Mouse (Mus musculus) liver, adult (tissue): ENCODE measurements at regions not wholly inside any gene's neighbourhood (a gene's known extent, or its start where the extent isn't known, plus 50 kb on each side); places are given as distances from the start of the nearest gene placed in this dataset.

Experiments used
- GATA4 ChIP-seq: IDR thresholded peaks from 2 replicates; pipeline ENCODE4 v1.6.1; 2014; ENCODE audit warnings: mild to moderate bottlenecking, low read length; ENCODE audit not compliant: insufficient replicate concordance

DNA sequence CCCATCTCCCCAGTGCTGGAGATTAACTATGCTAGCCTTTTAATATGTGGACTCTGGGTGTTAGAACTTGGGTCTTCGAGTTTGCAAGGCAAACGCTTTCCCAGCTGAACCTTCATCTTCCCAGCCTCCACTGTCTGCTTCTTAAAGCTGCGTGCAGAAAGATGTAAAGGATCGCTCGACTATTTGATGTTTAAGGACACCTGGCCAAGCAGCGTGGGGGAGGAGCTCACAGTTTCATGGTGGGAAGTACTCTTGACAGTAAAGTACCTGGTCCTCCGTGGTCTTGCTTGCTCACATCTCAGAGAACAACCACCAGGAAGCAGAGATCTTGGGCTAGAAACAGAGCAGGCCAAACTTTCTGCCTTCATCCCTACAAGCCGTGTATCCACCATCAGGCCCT, 113.1 kb downstream of the Gadd45g start:
- no peak for TF ChIP-seq GATA4

DNA sequence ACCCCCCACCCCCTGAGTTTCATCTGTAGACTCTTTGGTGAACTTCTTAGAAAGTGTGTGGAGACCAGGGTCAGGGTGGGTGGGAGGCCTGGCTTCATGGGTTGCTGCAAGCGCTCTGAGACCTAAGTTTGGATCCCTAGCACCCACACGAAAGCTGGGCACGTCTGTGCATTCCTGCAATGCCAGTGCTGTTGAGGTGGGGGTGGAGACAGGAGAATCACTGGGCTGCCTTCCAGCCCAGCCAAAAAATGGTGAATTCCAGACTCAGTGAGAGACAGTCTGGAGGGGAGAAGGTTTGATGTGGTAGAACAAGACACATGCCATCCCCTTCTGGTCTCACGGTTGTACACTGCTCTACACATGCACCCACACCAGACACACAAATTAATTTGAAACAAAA, 113.8 kb downstream of the Gadd45g start:
- TF ChIP-seq GATA4 = no peak

DNA sequence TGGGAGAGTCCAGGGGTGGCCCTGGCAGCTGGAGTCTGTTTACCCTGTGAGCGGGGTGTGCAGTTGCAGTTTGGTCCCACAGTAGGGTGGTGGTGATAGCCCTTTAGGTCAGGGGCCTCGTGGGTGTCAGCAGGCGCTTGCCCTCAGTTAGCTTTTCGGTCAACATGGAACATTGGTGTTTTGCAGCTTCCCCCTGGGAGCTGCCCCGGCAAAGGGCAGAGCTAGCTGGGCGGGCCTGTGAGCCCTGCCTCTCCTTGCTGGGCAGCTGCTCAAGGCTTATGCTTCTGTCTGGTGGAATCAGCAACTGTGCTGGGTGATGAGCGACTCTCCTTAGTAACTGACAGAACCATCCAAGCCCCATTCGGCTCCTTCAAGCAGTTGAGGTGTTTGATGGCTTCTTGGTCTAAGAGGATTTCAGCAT, 115.7 kb downstream of the Gadd45g start:
- no peak for TF ChIP-seq GATA4

DNA sequence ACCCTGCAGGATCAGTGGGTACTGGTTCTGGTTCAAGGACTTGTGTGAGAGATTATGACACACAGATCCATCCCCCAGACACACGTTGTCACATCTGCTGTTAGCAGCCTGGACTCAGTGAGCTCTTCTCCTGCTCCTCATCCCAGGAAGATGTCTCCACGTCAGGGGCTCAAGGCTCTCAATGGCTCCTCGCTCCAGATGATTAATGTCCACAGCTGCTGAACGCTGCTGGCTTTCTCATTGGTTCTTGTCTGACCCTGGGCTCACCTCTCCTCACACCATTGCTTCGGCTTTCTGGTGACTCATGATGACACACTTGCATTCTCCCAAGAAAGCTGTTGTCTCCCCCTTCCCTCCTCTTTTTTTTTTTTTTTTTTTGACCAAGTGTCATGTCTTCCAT, 116.2 kb downstream of the Gadd45g start:
- no peak for TF ChIP-seq GATA4

DNA sequence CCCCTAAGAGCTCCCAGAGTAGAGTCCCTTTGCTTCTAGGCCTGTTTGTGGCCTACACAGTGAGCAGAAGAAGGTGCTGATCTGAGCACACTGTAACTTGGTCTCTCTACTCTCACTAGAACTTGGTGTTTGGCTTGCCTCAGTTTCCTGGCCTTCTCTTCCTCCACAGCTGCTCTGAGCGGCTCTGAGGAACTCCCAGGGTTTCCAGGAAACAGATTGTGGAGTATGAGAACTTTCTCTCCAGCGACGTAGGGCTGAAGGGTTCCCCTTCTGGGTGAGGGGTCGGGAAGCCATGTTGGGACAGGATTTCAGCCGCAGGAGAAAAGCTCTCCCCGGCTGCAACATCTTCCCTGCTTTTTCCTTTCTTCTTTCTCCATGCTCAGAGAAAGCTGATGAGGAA, 117.5 kb downstream of the Gadd45g start:
- TF ChIP-seq GATA4 = no peak

DNA sequence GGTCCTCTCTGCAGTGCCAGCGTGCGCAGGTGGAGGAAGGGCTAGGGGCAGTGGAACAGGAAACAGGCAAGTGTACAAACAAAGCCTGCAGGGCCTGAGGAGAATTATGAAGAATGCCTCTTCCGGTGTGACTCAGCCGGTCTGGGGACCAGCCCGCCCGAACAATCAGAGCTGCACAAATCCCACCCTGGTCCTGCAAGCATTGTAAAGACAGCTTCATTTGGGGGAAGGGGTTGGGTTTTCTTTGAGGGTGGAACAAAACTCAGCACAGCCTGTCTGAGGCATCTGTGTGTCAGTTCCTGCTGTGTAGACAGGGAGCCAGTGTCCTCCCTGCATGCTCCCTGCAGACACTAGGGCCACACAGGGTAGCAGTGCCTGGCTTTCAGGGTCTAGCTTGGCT, 117.9 kb downstream of the Gadd45g start:
- no peak for TF ChIP-seq GATA4

DNA sequence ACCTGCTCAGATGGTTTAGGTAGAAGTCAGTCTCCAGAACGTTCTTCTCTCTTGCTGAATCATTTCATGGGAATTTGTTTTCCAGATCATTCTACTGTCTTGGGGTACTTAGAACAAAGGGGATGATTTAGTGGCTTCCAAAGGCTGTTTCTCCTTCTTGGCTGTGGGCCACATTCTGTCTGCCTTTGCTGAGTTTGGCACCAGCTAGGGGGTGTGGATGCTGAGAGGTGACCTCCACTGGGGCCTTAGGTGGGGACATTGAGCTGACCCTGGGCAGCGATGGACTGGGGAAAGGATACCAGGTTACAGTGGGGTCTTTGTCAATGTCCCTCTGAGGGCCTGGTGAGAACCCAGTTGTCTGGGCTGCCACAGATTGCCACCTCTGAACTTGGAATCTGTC, 118.4 kb downstream of the Gadd45g start:
- no peak for TF ChIP-seq GATA4

DNA sequence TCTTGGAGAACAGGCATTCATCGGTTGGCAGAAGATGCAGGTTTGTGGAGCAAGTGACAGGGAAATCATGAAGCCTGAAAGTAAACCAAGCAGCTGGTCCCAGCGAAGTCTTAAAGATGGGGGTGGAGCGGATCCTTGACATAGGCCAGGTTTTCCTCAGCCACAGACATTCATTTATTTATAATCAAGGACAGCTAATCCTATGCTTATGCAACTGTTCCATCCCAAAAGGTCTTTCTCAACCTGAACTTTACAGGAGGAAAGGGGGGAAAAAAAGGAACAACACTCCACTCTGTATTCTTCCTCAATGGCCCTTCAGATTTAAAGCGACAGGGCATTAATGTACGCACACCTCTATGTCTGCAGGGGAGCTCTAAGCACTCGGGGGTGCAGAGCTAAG, 121.6 kb downstream of the Gadd45g start:
- no peak for TF ChIP-seq GATA4

DNA sequence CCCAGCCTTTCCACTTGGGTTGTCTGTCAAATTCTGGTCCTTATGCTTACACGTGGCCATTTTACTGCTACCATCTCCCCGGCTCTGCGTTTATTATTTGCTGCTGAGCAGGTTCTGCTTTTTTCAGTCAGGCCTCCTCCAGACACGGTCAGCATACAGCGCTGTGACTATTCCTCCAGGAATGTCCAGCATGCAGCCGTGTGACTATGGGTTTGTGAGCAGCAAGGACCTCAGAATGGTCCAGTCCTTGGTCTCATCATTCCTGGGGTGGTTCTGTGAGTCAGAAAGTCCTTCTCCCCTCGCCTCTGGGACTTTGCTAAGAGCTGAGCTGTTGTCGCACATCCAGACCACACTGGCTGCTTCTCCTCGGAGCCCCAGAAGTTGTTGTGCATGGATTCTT, 122.3 kb downstream of the Gadd45g start:
- TF ChIP-seq GATA4 = no peak

DNA sequence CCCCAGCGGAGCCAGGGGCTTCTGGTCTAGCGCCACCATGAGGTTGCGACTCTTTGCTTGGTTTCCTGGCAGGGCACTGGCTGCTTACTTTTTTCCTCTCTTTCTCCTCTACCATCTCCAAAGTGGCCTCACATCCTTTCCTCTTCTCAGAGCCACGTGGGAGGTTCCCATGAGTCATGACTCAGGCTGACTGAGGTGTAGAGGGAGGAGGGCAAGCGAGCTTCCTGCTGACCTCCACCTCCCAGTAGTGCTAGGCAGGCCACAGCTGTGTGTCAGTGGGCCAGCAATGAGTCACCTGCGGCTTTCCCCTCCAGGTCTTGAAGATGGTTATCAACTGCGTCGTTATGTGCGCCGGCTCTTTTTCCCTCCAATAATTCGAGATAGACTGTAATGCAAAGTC, 123.6 kb downstream of the Gadd45g start:
- no peak for TF ChIP-seq GATA4

DNA sequence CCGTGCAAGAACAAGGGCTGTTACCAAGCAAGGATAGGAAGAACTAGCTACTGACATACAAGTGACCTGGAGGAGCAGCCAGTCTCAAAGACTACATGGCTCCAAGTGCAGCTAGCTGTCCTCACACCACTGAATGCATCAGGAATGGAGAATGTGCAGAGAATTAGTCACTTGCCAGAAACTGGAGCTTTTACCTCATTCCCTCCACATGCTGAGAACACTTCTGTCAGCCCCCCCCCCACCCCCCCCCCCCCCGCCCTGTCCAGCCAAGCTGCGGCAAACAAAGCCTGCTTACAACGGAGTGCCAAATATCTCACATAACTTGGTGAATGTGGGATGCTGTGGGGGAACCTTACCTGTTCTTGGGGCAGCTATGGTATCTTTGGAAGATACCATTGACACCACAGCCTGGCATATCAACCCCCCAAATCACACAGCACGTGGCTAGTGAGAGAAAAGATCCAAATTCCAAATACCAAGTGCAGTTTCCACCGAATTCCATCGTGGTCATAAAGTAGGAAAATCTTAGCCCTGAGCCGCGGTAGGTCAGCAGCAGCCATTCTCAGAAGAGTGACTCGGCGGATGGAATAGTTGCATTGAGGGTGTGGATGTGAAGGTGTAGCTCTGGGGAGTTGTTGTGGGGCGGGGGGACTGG, 126.3 kb downstream of the Gadd45g start:
- no peak for TF ChIP-seq GATA4

DNA sequence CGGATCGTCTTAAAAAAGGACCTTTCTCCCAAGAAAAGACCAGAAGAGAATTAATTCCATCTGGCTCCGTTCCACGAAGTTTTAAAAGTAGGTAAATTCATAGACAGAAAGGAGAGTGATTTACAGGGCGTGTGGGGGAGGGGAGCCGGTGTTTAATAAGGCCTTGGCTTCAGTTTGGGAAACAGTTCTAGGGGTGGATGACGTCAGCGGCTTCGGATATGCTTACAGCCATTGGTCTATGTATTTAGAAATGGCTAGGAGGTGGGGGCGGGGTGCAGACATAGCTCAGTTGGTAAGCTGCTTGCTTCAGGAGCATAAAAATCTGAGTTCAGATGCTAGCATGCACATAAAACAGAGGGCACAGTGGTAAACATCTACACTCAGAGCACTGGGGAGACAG, 127.0 kb downstream of the Gadd45g start:
- no peak for TF ChIP-seq GATA4

DNA sequence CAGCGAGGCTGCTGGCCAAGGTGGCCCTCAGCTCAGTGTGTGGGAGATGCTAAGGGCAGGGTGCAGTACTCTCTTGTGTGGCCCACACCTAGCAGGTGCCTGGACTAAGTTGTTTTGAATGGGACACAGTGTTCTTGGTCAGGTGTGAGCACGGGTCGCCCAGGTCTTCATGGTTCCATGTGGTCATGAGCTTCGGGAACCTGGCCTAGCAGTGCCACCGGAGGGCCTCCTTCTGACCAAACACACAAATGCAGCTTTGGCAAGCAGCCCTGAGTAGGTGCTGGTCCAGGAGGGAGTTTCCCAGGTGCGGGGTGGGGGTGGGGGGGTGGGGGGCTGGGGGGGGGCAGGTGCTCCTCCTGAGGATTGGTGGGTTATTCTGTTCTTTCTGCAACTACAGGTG, 127.6 kb downstream of the Gadd45g start:
- no peak for TF ChIP-seq GATA4

DNA sequence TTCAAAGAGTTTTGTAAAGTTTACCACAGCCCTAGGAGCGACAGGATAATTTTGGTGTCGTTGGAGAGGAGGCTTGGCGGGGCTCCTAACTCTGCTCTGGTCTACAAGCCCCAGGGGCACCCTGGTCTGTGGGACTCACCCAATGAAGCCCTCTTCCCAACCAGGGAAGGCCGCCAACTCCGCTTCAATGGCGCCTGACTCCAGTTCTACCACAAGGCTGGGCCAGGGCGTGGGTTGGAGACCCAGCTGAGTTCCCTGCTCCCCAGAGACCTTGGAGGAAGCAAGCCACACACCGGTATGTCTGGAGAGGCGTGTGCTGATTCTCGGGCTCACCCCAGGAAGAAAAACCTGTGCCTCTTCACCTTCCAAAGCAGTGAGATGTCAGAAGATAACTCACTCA, 128.9 kb downstream of the Gadd45g start:
- no peak for TF ChIP-seq GATA4

DNA sequence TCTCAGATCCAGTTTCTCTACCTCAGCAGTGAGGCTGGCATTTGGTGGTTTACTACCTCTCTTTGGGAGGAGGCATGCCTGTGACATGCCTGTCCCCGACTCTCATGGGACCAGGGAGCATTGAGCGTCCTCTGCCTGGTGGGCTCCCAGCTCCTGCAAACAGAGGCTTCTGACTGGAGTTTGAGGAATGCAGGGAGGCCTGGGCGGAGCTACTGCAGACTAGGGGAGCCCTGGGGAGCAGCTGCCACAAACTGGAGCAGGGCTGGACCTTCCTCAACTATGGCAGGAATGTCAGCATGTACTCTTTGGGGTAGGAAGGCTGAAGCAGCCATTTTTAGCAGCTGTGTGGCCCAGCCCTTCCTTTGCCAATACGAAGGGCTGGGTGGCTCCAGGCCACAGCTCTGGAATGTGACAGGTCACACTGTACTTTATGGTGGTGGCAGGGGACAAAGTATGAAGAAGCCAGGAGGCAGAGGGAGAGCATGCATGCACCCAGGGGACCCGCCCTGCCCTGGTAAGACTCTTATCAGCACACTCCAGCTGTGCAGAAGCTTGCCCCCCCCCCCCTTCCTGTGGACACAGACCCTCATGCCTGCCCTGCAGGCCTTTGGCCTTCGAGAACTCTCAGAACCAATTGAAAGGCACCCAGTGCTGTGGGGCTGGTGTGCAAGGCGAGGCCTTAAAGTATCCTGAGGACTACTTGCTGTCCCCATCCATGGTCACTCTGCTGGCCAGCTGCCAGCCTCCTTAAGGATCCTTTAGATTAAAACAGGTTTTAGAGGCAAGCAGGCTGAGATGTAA, 129.5 kb downstream of the Gadd45g start:
- no peak for TF ChIP-seq GATA4

DNA sequence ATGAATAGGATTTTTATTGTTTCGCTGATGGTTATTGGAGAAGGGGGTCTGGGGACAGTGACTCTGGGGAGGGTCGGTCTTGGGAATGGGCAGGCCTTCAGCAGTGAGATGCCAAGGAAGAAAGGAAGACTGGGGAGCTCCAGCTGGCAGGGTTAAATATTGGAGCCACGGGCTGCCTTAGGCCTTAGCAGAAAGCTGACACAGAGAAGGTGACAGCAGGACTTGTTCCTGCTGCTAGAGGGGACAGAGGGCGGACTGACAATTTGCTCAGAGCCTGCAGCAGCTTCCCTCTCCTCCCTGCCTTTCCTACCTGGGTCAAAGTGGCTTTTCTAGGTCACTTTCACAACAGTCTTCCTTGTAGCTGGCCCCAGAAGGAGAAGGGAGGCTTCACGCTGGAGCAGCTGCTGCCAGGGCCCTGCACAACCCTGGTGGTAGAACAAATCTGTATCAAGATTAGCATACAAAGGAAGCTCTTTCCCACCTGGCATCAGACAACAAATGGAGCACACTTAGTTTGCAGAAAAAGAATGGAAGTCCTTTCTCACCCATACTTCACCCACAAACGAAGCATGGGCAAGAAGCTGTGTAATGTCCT, 130.2 kb downstream of the Gadd45g start:
- no peak for TF ChIP-seq GATA4
